9 mouse cellular contexts compared by ENCODE assay signal in genomic region chr1:45502865-45503332, GRCm38 (mm10). TPM values are rescaled to one million over a fixed set of nuclear protein-coding genes. Genes with fewer than 3 reads are reported as not detected.
DNase-seq lines count a peak whose midpoint lies in the region; ATAC-seq and TF ChIP-seq lines count a peak whose summit lies in the region.
"Had no signal": no experiment of that assay in that cellular context is flagged by ENCODE, and none has a peak within 500 bp of the region (broad histone marks: within the 10 kb centered on the region; RNA-seq: fewer than 3 reads in every experiment).

TSS of gene Col5a2 (minus strand) at chr1:45503282.

- peak; percentile 11 for DNase-seq in ES-E14 (ENCODE audit: low read depth, low spot score)
- DNase-seq in embryo, embryonic 10 days (ENCODE audit: low spot score): peak; percentile 59
- peak; percentile 69 for DNase-seq in gastrocnemius, postnatal 14 days
- DNase-seq in hindbrain, postnatal 0 days (ENCODE audit: low spot score): peak; percentile 67
- peak; percentile 36 to 51 for DNase-seq in left cerebral cortex, postnatal 14 days (ENCODE audit: low spot score in 2 of 2)
- peak; percentile 62 for DNase-seq in mesoderm, embryonic 11.5 days (ENCODE audit: low read depth, low spot score)
- peak; percentile 71 for DNase-seq in skeletal muscle tissue, adult 2 months (ENCODE audit: low read depth, low spot score)
- DNase-seq in spleen, adult 12 weeks (ENCODE audit: low spot score): no peak

- no peaks in the 10 kb centered on the region for H3K27me3 ChIP-seq in hindbrain, postnatal 0 days (ENCODE audit: insufficient read depth, low read length)

- no peak within 1 kb of the TSS for H3K9ac ChIP-seq in ES-E14 (ENCODE audit: insufficient read depth, low read depth, low read length, poor library complexity, severe bottlenecking)
- H3K9ac ChIP-seq in hindbrain, postnatal 0 days (replicated peaks; ENCODE audit: low read length): peak within 1 kb of the TSS; percentile 22

- no peaks in the 10 kb centered on the region for H3K9me3 ChIP-seq in ES-E14 (ENCODE audit: control insufficient read depth, insufficient read depth, low read depth, low read length)
- H3K9me3 ChIP-seq in hindbrain, postnatal 0 days (ENCODE audit: low read length): no peaks in the 10 kb centered on the region

- no peaks in the 10 kb centered on the region for H3K4me1 ChIP-seq in ES-E14 (ENCODE audit: control insufficient read depth in 2 of 2, insufficient read depth in 2 of 2, low read length in 2 of 2, poor library complexity in 1 of 2)
- H3K4me1 ChIP-seq in hindbrain, postnatal 0 days (ENCODE audit: insufficient read depth, low read length): no peaks in the 10 kb centered on the region

- intact Hi-C loops in gastrocnemius, postnatal 14 days (cut with DNase I; ENCODE audit: low total_unique reads): no loop called here
- intact Hi-C loops in left cerebral cortex, postnatal 14 days (cut with DNase I): no loop called here

- TF ChIP-seq CTCF in hindbrain, postnatal 0 days (IDR thresholded peaks at IDR 0.05; ENCODE audit: low read depth): no peak

- 34% methylated on average over 12 of the region's 12 CpGs for WGBS in hindbrain, postnatal 0 days

- H3K4me2 ChIP-seq in hindbrain, postnatal 0 days (ENCODE audit: low read depth, low read length): peak within 1 kb of the TSS; percentile 59

- peak within 1 kb of the TSS in 1 of 2 experiments; percentile 11; a peak in 1 of 4 replicates for H3K4me3 ChIP-seq in ES-E14 (ENCODE audit: insufficient read depth in 1 of 2, low read depth in 1 of 2, low read length in 2 of 2, poor library complexity in 1 of 2, severe bottlenecking in 1 of 2)
- H3K4me3 ChIP-seq in hindbrain, postnatal 0 days (ENCODE audit: low read length): peak within 1 kb of the TSS; percentile 41

- peak; percentile 53; the same call in 1 of the 2 replicates for ATAC-seq in hindbrain, postnatal 0 days

- in situ Hi-C loops in ES-E14 (cut with MboI; ENCODE audit: low sequenced_read_pairs in 2 of 2, unreplicated experiment in 2 of 2): no loop called here

- H3K27ac ChIP-seq in ES-E14 (ENCODE audit: insufficient read depth, low read depth, low read length, poor library complexity, severe bottlenecking): no peak within 1 kb of the TSS
- peak within 1 kb of the TSS; percentile 32; the same call in 1 of the 2 replicates for H3K27ac ChIP-seq in hindbrain, postnatal 0 days

- H3K36me3 ChIP-seq in ES-E14 (ENCODE audit: control insufficient read depth, insufficient read depth, low read length, poor library complexity, severe bottlenecking): no peaks in the 10 kb centered on the region
- H3K36me3 ChIP-seq in hindbrain, postnatal 0 days (ENCODE audit: insufficient read depth, low read length): no peaks in the 10 kb centered on the region

TF ChIP-seq in ES-E14, 5 proteins besides CTCF, POLR2A, EP300 and RAD21:
- TF ChIP-seq CHD2 (IDR thresholded peaks at IDR 0.05; ENCODE audit: low read depth, low read length) (no peak), MAFK (IDR thresholded peaks at IDR 0.05; ENCODE audit: insufficient read depth, low read depth, low read length) (no peak), ZC3H11A (IDR thresholded peaks at IDR 0.05; ENCODE audit: borderline replicate concordance, low read depth, low read length) (no peak), ZNF384 (IDR thresholded peaks at IDR 0.05; ENCODE audit: low read depth, low read length) (no peak), HCFC1 (IDR thresholded peaks at IDR 0.05; ENCODE audit: borderline replicate concordance, insufficient read depth, low read length) (no peak)

RNA-seq across cellular contexts. Expression of gene Col5a2, which starts in this region (rescaled TPM):
- 3.2 and 40.3 TPM in 2 replicates for total RNA-seq in ES-E14 (2012; rRNA removed)
- 100 to 1,000 TPM; 103 to 124 TPM for total RNA-seq in gastrocnemius, postnatal 14 days (2021)
- 15.9 and 17.9 TPM in 2 replicates for total RNA-seq in hindbrain, postnatal 0 days (2014; rRNA removed)
- polyA plus RNA-seq in hindbrain, postnatal 0 days (2015; fragmentation: Nextera tagmentation; extraction: Ambion mirVana): 6.7 and 7.3 TPM in 2 replicates
- 1 to 10 TPM; 7.2 to 8.2 TPM for total RNA-seq in left cerebral cortex, postnatal 14 days (2021)
- total RNA-seq: neutrophil, adult 5-6 weeks had no signal
